Mouse (Mus musculus): ENCODE measurements at regions not wholly inside any gene's neighbourhood (a gene's known extent, or its start where the extent isn't known, plus 50 kb on each side); places are given as distances from the start of the nearest gene placed in this dataset.

GRCm38 (mm10) chr9:71420064-71420463, 65.7 kb downstream of the Polr2m start:
- Histone ChIP-seq H3K4me3 (ENCODE audit: insufficient read depth, low read length) (no peak overlapping the region), H3K27ac (ENCODE audit: insufficient read depth, low read length) (no peak overlapping the region), H3K4me1 (ENCODE audit: control insufficient read depth, insufficient read depth, low read length) (no peaks in the 10 kb centered on the region)
- TF ChIP-seq POLR2A (IDR thresholded peaks at IDR 0.05; ENCODE audit: extremely low read depth, insufficient read depth, low read length) (no peak), CTCF (IDR thresholded peaks at IDR 0.05; ENCODE audit: extremely low read depth, insufficient read depth, low read length) (no peak)

DNA sequence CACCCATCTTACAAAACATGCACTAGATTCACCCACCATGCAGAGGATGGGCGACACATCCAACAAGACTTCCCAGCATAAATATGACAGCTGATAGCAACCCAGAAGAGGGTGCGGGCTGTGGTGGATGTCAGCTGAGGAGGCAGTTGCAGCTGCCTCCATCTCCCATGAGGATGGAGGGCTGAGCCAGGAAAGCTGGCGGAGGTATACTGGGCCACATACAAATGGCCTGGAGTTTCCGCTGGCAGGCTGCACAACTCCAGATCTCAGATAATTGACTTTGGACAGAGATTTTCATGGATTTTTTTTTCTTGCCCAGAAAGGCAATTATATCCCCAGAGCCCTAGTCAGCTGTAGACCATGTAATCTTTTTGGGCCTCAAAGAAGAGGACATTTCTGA, 67.2 kb downstream of the Polr2m start:
- Histone ChIP-seq H3K27ac (ENCODE audit: insufficient read depth, low read length) (no peak overlapping the region), H3K4me3 (ENCODE audit: insufficient read depth, low read length) (no peak overlapping the region), H3K4me1 (ENCODE audit: control insufficient read depth, insufficient read depth, low read length) (no peaks in the 10 kb centered on the region)
- TF ChIP-seq POLR2A (IDR thresholded peaks at IDR 0.05; ENCODE audit: extremely low read depth, insufficient read depth, low read length) = no peak
- TF ChIP-seq CTCF (IDR thresholded peaks at IDR 0.05; ENCODE audit: extremely low read depth, insufficient read depth, low read length) = no peak

DNA sequence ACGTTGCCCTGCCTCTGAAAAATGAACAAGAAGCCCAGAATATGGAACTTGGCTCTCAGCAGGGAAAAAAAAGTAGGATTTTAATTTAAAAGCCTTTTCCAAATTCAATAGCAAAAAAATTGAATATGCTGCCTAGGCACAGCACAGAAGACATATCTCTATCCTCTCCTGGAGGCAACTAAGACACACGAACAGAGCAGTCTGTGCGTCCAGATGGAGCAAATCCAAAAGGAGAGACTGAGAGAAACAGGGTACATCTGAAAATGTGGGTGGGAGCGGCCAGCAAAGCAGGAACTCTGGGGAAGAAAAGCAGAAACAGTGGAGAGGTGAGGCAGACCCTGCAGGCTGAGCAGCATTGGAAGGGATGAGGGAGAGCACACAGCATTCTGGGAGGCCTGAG, 68.5 kb downstream of the Polr2m start:
- no peak overlapping the region for H3K4me3 ChIP-seq (ENCODE audit: insufficient read depth, low read length)
- H3K27ac ChIP-seq (ENCODE audit: insufficient read depth, low read length) = no peak overlapping the region
- no peaks in the 10 kb centered on the region for H3K4me1 ChIP-seq (ENCODE audit: control insufficient read depth, insufficient read depth, low read length)
- TF ChIP-seq POLR2A (IDR thresholded peaks at IDR 0.05; ENCODE audit: extremely low read depth, insufficient read depth, low read length) = no peak
- no peak for TF ChIP-seq CTCF (IDR thresholded peaks at IDR 0.05; ENCODE audit: extremely low read depth, insufficient read depth, low read length)

- Histone ChIP-seq H3K4me1 (ENCODE audit: control insufficient read depth, insufficient read depth, low read length) (no peaks in the 10 kb centered on the region), H3K27ac (ENCODE audit: insufficient read depth, low read length) (no peak overlapping the region), H3K4me3 (ENCODE audit: insufficient read depth, low read length) (no peak overlapping the region)
- TF ChIP-seq POLR2A (IDR thresholded peaks at IDR 0.05; ENCODE audit: extremely low read depth, insufficient read depth, low read length) (no peak), CTCF (IDR thresholded peaks at IDR 0.05; ENCODE audit: extremely low read depth, insufficient read depth, low read length) (no peak)
Measured at GRCm38 (mm10) chr9:71411171-71411570, 74.6 kb downstream of the Polr2m start.

DNA sequence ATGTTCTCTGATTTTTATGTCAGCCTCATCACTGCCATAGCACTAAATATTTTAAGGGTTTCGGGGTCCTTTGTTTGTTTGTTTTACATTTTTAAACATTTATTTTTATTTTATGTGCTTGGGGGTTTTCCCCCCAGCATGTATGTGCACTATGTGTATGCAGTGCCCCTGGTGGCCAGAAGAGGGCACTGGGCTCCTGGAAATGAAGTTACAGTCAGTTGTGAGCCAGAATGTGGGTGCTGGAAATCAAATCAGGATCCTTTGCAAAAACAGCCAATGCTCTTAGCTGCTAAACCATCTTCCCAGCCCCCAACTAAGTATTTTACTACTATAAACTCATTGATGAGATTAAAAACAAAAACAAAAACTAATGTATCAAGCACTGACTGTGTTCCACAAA, 75.8 kb downstream of the Polr2m start:
- Histone ChIP-seq H3K4me3 (ENCODE audit: insufficient read depth, low read length) (no peak overlapping the region), H3K4me1 (ENCODE audit: control insufficient read depth, insufficient read depth, low read length) (no peaks in the 10 kb centered on the region), H3K27ac (ENCODE audit: insufficient read depth, low read length) (no peak overlapping the region)
- TF ChIP-seq CTCF (IDR thresholded peaks at IDR 0.05; ENCODE audit: extremely low read depth, insufficient read depth, low read length) (no peak), POLR2A (IDR thresholded peaks at IDR 0.05; ENCODE audit: extremely low read depth, insufficient read depth, low read length) (no peak)

DNA sequence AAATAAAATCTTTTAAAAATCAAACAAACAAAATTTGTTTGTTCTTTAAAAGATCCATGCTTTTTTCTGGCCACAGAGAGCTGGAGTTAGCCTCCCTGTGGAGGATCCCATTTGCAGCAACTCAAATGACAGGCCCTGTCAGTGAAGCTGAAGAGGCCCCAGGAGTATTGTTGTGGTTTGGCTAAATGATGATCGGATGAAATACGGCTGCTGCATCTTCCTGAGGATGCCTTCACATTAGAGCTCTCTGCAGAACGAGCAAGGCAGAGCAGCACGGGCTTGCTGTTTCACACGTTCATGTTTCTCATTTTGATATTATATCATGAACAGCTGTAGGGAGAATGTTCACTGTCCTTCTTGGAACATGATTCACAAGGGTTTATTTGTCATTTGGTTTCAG, 76.8 kb downstream of the Polr2m start:
- TF ChIP-seq POLR2A (IDR thresholded peaks at IDR 0.05; ENCODE audit: extremely low read depth, insufficient read depth, low read length) (no peak), CTCF (IDR thresholded peaks at IDR 0.05; ENCODE audit: extremely low read depth, insufficient read depth, low read length) (no peak)

DNA sequence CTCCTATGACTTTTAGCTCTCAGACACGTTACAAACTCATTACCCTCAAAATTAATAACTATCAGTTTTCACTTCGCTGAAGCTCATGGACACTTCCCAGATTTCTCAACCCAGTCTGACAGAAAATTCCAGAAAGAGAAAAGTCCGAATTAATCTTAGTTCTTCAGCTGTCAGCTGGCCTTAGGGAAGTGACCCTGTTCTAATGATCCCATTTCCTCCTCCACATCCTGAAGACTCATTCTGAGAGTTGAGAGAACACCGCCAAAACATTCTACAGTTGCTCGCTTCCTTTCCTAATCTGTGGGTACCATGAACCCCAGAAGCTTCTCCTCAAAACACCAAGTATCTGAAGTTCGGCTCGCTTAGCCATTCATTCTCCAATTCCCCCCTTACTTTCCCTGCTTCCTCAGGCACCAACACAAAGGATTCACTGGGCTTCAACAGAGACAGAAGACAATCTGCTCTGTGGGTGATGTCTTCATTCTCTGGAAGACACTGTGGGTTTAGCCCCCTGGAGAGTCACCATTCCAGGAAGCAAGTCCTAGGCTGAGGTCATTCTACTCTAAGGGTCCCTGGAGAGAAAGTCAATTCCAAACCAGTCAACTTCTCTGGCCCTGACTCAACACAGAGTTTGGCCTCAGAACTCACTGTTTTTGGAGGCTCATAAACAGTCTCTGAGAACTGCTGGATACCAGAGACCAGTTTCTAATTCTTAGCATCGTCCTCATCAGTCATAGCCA, 81.2 kb downstream of the Polr2m start:
- H3K4me3 ChIP-seq (ENCODE audit: insufficient read depth, low read length) = no peak overlapping the region
- H3K4me1 ChIP-seq (ENCODE audit: control insufficient read depth, insufficient read depth, low read length) = no peaks in the 10 kb centered on the region
- H3K27ac ChIP-seq (ENCODE audit: insufficient read depth, low read length) = no peak overlapping the region
- TF ChIP-seq CTCF (IDR thresholded peaks at IDR 0.05; ENCODE audit: extremely low read depth, insufficient read depth, low read length) = no peak

More for the DNA sequence above, 76.8 kb downstream of the Polr2m start:
- H3K4me1 ChIP-seq (ENCODE audit: control insufficient read depth, insufficient read depth, low read length) = no peaks in the 10 kb centered on the region
- no peak overlapping the region for H3K4me3 ChIP-seq (ENCODE audit: insufficient read depth, low read length)
- no peak overlapping the region for H3K27ac ChIP-seq (ENCODE audit: insufficient read depth, low read length)

DNA sequence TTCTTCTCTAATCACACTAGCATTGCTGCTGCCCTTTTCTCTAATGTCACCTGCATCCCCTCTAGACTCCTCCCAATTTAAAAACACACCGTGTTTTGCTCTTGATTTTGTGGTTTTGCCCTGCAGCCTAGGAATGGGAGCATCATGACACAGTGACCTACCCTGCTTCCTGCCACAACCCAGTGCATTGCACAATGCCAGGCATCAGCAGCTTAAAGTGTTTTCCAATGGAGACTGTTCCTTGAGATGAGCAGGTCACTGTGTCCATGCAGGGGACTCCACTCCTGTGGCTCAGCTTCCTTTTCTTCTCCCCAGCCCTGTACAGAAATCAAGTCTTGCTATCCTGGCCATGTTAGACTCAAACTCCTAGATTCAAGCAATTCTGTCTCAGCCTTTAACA, 84.1 kb downstream of the Polr2m start:
- TF ChIP-seq CTCF (IDR thresholded peaks at IDR 0.05; ENCODE audit: extremely low read depth, insufficient read depth, low read length) (no peak), POLR2A (IDR thresholded peaks at IDR 0.05; ENCODE audit: extremely low read depth, insufficient read depth, low read length) (no peak)
- Histone ChIP-seq H3K4me3 (ENCODE audit: insufficient read depth, low read length) (no peak overlapping the region), H3K4me1 (ENCODE audit: control insufficient read depth, insufficient read depth, low read length) (no peaks in the 10 kb centered on the region), H3K27ac (ENCODE audit: insufficient read depth, low read length) (no peak overlapping the region)

DNA sequence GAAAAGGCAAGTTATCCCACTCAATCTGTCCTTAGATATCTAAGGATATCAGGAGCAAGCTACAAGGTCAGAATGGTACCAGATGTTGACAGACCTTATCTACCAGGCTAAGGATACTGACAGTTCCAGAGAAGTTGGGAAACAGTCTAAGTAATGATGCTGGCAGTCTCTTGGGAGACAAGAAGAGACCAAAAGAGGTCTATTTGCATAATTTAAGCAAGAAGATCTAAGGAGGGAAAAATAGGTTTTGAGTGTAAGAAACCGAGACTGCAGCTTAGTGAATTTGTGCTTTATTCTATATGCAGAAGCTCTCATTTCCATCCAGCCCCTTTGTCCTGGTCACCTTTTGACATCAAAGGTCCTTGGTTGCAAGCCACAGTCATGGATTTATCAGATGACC, 86.4 kb downstream of the Polr2m start:
- no peaks in the 10 kb centered on the region for H3K4me1 ChIP-seq (ENCODE audit: control insufficient read depth, insufficient read depth, low read length)
- TF ChIP-seq POLR2A (IDR thresholded peaks at IDR 0.05; ENCODE audit: extremely low read depth, insufficient read depth, low read length) = no peak
- TF ChIP-seq CTCF (IDR thresholded peaks at IDR 0.05; ENCODE audit: extremely low read depth, insufficient read depth, low read length) = no peak

GRCm38 (mm10) chr9:71396784-71397183, 89.0 kb downstream of the Polr2m start:
- Histone ChIP-seq H3K27ac (ENCODE audit: insufficient read depth, low read length) (no peak overlapping the region), H3K4me3 (ENCODE audit: insufficient read depth, low read length) (no peak overlapping the region), H3K4me1 (ENCODE audit: control insufficient read depth, insufficient read depth, low read length) (no peaks in the 10 kb centered on the region)
- TF ChIP-seq POLR2A (IDR thresholded peaks at IDR 0.05; ENCODE audit: extremely low read depth, insufficient read depth, low read length) = no peak
- TF ChIP-seq CTCF (IDR thresholded peaks at IDR 0.05; ENCODE audit: extremely low read depth, insufficient read depth, low read length) = no peak

More for the DNA sequence above, 86.4 kb downstream of the Polr2m start:
- H3K4me3 ChIP-seq (ENCODE audit: insufficient read depth, low read length) = no peak overlapping the region
- H3K27ac ChIP-seq (ENCODE audit: insufficient read depth, low read length) = no peak overlapping the region

Measured in cortical plate, adult 2 months (tissue).